Mouse (Mus musculus): ENCODE measurements at regions not wholly inside any gene's neighbourhood (a gene's known extent, or its start where the extent isn't known, plus 50 kb on each side); places are given as distances from the start of the nearest gene placed in this dataset.
"Not testable (repeated sequence)": the region's sequence is repeated elsewhere in the genome, so short reads cannot be mapped to it uniquely, and the experiment has no call there.

- no peak for DNase-seq
Measured at GRCm38 (mm10) chr3:21945775-21946174, 130.7 kb upstream of the Tbl1xr1 start.

- DNase-seq: no peak
Measured at GRCm38 (mm10) chr3:21947320-21948073, 129.0 kb upstream of the Tbl1xr1 start.

- no peak for DNase-seq
Measured at GRCm38 (mm10) chr3:21948074-21948659, 128.3 kb upstream of the Tbl1xr1 start.

- DNase-seq: peak; percentile 13
Measured at GRCm38 (mm10) chr3:21949459-21949858, 127.0 kb upstream of the Tbl1xr1 start.

- no peak for DNase-seq
Measured at GRCm38 (mm10) chr3:21950571-21950970, 125.9 kb upstream of the Tbl1xr1 start.

GRCm38 (mm10) chr3:21951446-21952285, 124.8 kb upstream of the Tbl1xr1 start:
- DNase-seq: no peak

GRCm38 (mm10) chr3:21952695-21953415, 123.6 kb upstream of the Tbl1xr1 start:
- peak; percentile 11 for DNase-seq

- no peak for DNase-seq
Measured at GRCm38 (mm10) chr3:21953416-21953810, 123.0 kb upstream of the Tbl1xr1 start.

- DNase-seq: peak; percentile 6
Measured at GRCm38 (mm10) chr3:21955681-21956080, 120.8 kb upstream of the Tbl1xr1 start.

GRCm38 (mm10) chr3:21957105-21957504, 119.3 kb upstream of the Tbl1xr1 start:
- not testable (repeated sequence) for DNase-seq

- no peak for DNase-seq
Measured at GRCm38 (mm10) chr3:21958595-21959286, 117.7 kb upstream of the Tbl1xr1 start.

GRCm38 (mm10) chr3:21961091-21961490, 115.4 kb upstream of the Tbl1xr1 start:
- no peak for DNase-seq

- DNase-seq: no peak
Measured at GRCm38 (mm10) chr3:21961746-21962145, 114.7 kb upstream of the Tbl1xr1 start.

- no peak for DNase-seq
Measured at GRCm38 (mm10) chr3:21962360-21962782, 114.1 kb upstream of the Tbl1xr1 start.

GRCm38 (mm10) chr3:21962921-21963732, 113.3 kb upstream of the Tbl1xr1 start:
- DNase-seq: no peak

GRCm38 (mm10) chr3:21963733-21964351, 112.6 kb upstream of the Tbl1xr1 start:
- DNase-seq: no peak

- no peak for DNase-seq
Measured at GRCm38 (mm10) chr3:21964438-21964837, 112.0 kb upstream of the Tbl1xr1 start.

GRCm38 (mm10) chr3:21965556-21965955, 110.9 kb upstream of the Tbl1xr1 start:
- no peak for DNase-seq

GRCm38 (mm10) chr3:21971731-21972130, 104.7 kb upstream of the Tbl1xr1 start:
- no peak for DNase-seq

- DNase-seq: no peak
Measured at GRCm38 (mm10) chr3:21973153-21973552, 103.3 kb upstream of the Tbl1xr1 start.

- DNase-seq: no peak
Measured at GRCm38 (mm10) chr3:21973681-21974080, 102.8 kb upstream of the Tbl1xr1 start.
